12 mouse cellular contexts compared by ENCODE assay signal in the genomic region with DNA sequence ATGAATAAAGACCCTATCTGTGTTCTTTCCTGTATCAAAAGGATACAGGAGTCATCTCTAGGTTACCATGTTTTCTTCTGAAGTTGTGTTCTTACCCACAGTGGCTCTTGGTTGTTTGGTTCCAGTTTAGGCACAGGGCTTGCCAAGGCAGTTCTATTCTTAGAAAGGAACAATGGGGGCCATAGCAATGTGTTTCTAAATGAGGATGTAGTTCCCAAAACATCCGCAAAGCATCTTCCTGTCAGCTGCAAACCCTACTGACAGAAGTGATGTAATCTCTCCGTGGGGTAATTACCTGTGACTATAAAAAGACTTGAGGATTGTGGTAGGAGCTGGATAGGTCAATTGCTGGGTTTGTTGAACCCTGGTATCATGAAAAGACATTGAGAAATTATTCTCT. TPM values are rescaled to one million over a fixed set of nuclear protein-coding genes. Genes with fewer than 3 reads are reported as not detected.
A peak's percentile ranks its signal among the peaks of the same experiment; 100 is the strongest.
DNase-seq lines count a peak whose midpoint lies in the region; ATAC-seq and TF ChIP-seq lines count a peak whose summit lies in the region.
"Had no signal": no experiment of that assay in that cellular context is flagged by ENCODE, and none has a peak within 500 bp of the region (broad histone marks: within the 10 kb centered on the region; RNA-seq: fewer than 3 reads in every experiment).

No protein-coding gene starts in this region.

- H3K27ac ChIP-seq in CH12.LX (ENCODE audit: insufficient read depth, low read depth), result no peak overlapping the region
- 0 out of 2 replicates have a peak overlapping the region, but pooled peaks have one; percentile 12 for H3K27ac ChIP-seq in heart, embryonic 13.5 days (replicated peaks)
- no peak overlapping the region for H3K27ac ChIP-seq in midbrain, embryonic 14.5 days (replicated peaks; ENCODE audit: low read depth, low read length)
- H3K27ac ChIP-seq: forebrain, embryonic 12.5 days; hindbrain, embryonic 14.5 days; neural tube, embryonic 13.5 days had no signal

- peak; percentile 36 for DNase-seq in kidney, postnatal 14 days
- DNase-seq in kidney, postnatal 4 days, result no peak
- DNase-seq in CH12.LX (ENCODE audit: extremely low read depth), result no peak
- DNase-seq in midbrain, embryonic 14.5 days, result no peak
- no peak for DNase-seq in layer of hippocampus, adult 18-20 months (ENCODE audit: low spot score in 2 of 2)
- no peak for DNase-seq in right cerebral cortex, postnatal 25 days
- DNase-seq: spleen, adult 18-20 months had no signal

- H3K36me3 ChIP-seq in CH12.LX (replicated peaks in 1 of 2; ENCODE audit: control insufficient read depth in 1 of 2, insufficient read depth in 1 of 2, low read length in 1 of 2), result peaks cover 5 to 33% of the 10 kb centered on the region in 2 experiments
- peaks cover 11% of the 10 kb centered on the region for H3K36me3 ChIP-seq in heart, embryonic 13.5 days
- peaks cover 5% of the 10 kb centered on the region; the same call in 1 of the 2 replicates for H3K36me3 ChIP-seq in midbrain, embryonic 14.5 days (ENCODE audit: control insufficient read depth, insufficient read depth, low read length)

- H3K4me2 ChIP-seq in CH12.LX (ENCODE audit: insufficient read depth, low read depth, poor library complexity, severe bottlenecking), result no peak overlapping the region
- no peak overlapping the region for H3K4me2 ChIP-seq in heart, embryonic 13.5 days
- H3K4me2 ChIP-seq in midbrain, embryonic 14.5 days (ENCODE audit: low read length), result no peak overlapping the region
- H3K4me2 ChIP-seq: forebrain, embryonic 12.5 days; hindbrain, embryonic 14.5 days; neural tube, embryonic 13.5 days had no signal

- in situ Hi-C loops in CH12.LX (cut with MboI; ENCODE audit: low pct_ligation_motif_present, low pct_unique_long_range_greater_than_20kb, low sequenced_read_pairs), result no loop called here

- H3K27me3 ChIP-seq in CH12.LX (replicated peaks), result no peaks in the 10 kb centered on the region
- no peaks in the 10 kb centered on the region for H3K27me3 ChIP-seq in heart, embryonic 13.5 days (replicated peaks)
- no peaks in the 10 kb centered on the region for H3K27me3 ChIP-seq in midbrain, embryonic 14.5 days (ENCODE audit: control insufficient read depth, insufficient read depth, low read length)
- H3K27me3 ChIP-seq: forebrain, embryonic 12.5 days; neural tube, embryonic 13.5 days had no signal

- peaks cover 5% of the 10 kb centered on the region; the same call in 1 of the 2 replicates for H3K79me2 ChIP-seq in CH12.LX (replicated peaks; ENCODE audit: control insufficient read depth, extremely low read depth, insufficient read depth, poor library complexity, severe bottlenecking)

- dilution Hi-C loops in CH12.LX (cut with MboI; ENCODE audit: extremely low pct_ligation_motif_present, extremely low pct_unique_long_range_greater_than_20kb, low sequenced_read_pairs), result no loop called here

- no peak overlapping the region for H3K9ac ChIP-seq in CH12.LX (ENCODE audit: insufficient read depth, low read depth)
- no peak overlapping the region for H3K9ac ChIP-seq in heart, embryonic 13.5 days
- H3K9ac ChIP-seq in midbrain, embryonic 14.5 days (replicated peaks; ENCODE audit: low read length), result no peak overlapping the region
- H3K9ac ChIP-seq: forebrain, embryonic 12.5 days; hindbrain, embryonic 14.5 days; neural tube, embryonic 13.5 days had no signal

- no peak for ATAC-seq in heart, embryonic 13.5 days (ENCODE audit: extremely low read depth, insufficient number of reproducible peaks, low FRiP score, low TSS enrichment)
- peak; percentile 85 for ATAC-seq in megakaryocyte, adult 5-6 weeks (ENCODE audit: poor library complexity, severe bottlenecking)
- no peak for ATAC-seq in midbrain, embryonic 14.5 days (ENCODE audit: low FRiP score, low TSS enrichment)

- 22% methylated on average over 2 of the region's 2 CpGs for WGBS in heart, embryonic 13.5 days
- 84% methylated on average over 2 of the region's 2 CpGs for WGBS in midbrain, embryonic 14.5 days

- no peak for TF ChIP-seq EP300 in CH12.LX (IDR thresholded peaks at IDR 0.05; ENCODE audit: low read length)

- no peak for TF ChIP-seq RAD21 in CH12.LX (IDR thresholded peaks at IDR 0.05; ENCODE audit: low read depth, low read length)

- peaks cover 6 to 36% of the 10 kb centered on the region in 2 experiments; a peak in 3 of 4 replicates for H3K4me1 ChIP-seq in CH12.LX (ENCODE audit: control insufficient read depth in 1 of 2, insufficient read depth in 2 of 2)
- H3K4me1 ChIP-seq in heart, embryonic 13.5 days, result peaks cover 58% of the 10 kb centered on the region
- no peaks in the 10 kb centered on the region for H3K4me1 ChIP-seq in midbrain, embryonic 14.5 days (ENCODE audit: control insufficient read depth, insufficient read depth, low read length)

- H3K9me3 ChIP-seq in CH12.LX (replicated peaks; ENCODE audit: low read length), result no peaks in the 10 kb centered on the region
- no peaks in the 10 kb centered on the region for H3K9me3 ChIP-seq in heart, embryonic 13.5 days
- H3K9me3 ChIP-seq in midbrain, embryonic 14.5 days (ENCODE audit: control insufficient read depth, low read length), result no peaks in the 10 kb centered on the region
- H3K9me3 ChIP-seq: forebrain, embryonic 12.5 days; neural tube, embryonic 13.5 days had no signal

- no peak overlapping the region for H3K4me3 ChIP-seq in CH12.LX (replicated peaks in 1 of 3; ENCODE audit: low read depth in 2 of 3, low read length in 2 of 3, poor library complexity in 1 of 3)
- no peak overlapping the region for H3K4me3 ChIP-seq in heart, embryonic 13.5 days
- H3K4me3 ChIP-seq in midbrain, embryonic 14.5 days (replicated peaks; ENCODE audit: low read depth, low read length), result no peak overlapping the region
- H3K4me3 ChIP-seq: forebrain, embryonic 12.5 days; neural tube, embryonic 13.5 days had no signal

- no peak for TF ChIP-seq CTCF in CH12.LX (conservative IDR thresholded peaks at IDR 0.05 in 1 of 2, IDR thresholded peaks at IDR 0.05 in 1 of 2; ENCODE audit: low read depth in 2 of 2, low read length in 2 of 2)

- no peak for TF ChIP-seq POLR2A in CH12.LX (IDR thresholded peaks at IDR 0.05; ENCODE audit: low read depth, low read length)

TF ChIP-seq in CH12.LX, 34 proteins besides CTCF, POLR2A, EP300 and RAD21:
- TF ChIP-seq MEF2A (IDR thresholded peaks at IDR 0.05; ENCODE audit: borderline replicate concordance, low read depth, low read length) (peak; percentile 74), JUND (conservative IDR thresholded peaks at IDR 0.05; ENCODE audit: low read depth, low read length) (no peak), ZC3H11A (IDR thresholded peaks at IDR 0.05; ENCODE audit: low read depth, low read length) (no peak), MAFK (IDR thresholded peaks at IDR 0.05; ENCODE audit: insufficient replicate concordance, low read length) (no peak), ETS1 (conservative IDR thresholded peaks at IDR 0.05; ENCODE audit: low read depth, low read length) (peak; percentile 56; the same call in 1 of the 2 replicates)
TF ChIP-seq in CH12.LX: peak in this region for 2.

RNA-seq across cellular contexts. Expression of a gene that starts 43.2 kb away (rescaled TPM):
- total RNA-seq in CH12.LX (2012; rRNA removed) (6.4 and 8.7 TPM in 2 replicates), CH12.LX (2014; rRNA removed) (5.6 and 7.8 TPM in 2 replicates)
- 9.5 and 11.0 TPM in 2 replicates for polyA plus RNA-seq in CH12.LX (2012; ENCODE audit: insufficient read length, low read depth)
- 13.6 and 14.3 TPM in 2 replicates for polyA plus RNA-seq in heart, embryonic 13.5 days (2015; fragmentation: Nextera tagmentation; extraction: Ambion mirVana)
- total RNA-seq in megakaryocyte, adult 5-6 weeks (2015), result 26.8 and 26.9 TPM in 2 replicates
- total RNA-seq in megakaryocyte, adult 5-6 weeks (2017), result 37.1 and 38.3 TPM in 2 replicates
- polyA plus RNA-seq in midbrain, embryonic 14.5 days (2014; fragmentation: Nextera tagmentation; extraction: Ambion mirVana), result 8.8 and 14.3 TPM in 2 replicates
- 10 to 100 TPM; 64.0 to 76.3 TPM for total RNA-seq in layer of hippocampus, adult 18-20 months (2021)
